Mouse (Mus musculus): ENCODE measurements around the gene Tial1.

Gene Tial1

GRCm38 (mm10) chr7:128461285-128462215, at the start of gene Tial1:
Tial1 (minus strand) TSS chr7:128461717.
- peak; percentile 99 for DNase-seq (ENCODE audit: low spot score)

- no peak for DNase-seq (ENCODE audit: low spot score)
Measured at GRCm38 (mm10) chr7:128504091-128504490, 42.6 kb upstream of the Tial1 start.

GRCm38 (mm10) chr7:128499801-128500200, 38.3 kb upstream of the Tial1 start:
- DNase-seq (ENCODE audit: low spot score), result no peak

- DNase-seq (ENCODE audit: low spot score), result no peak
Measured at GRCm38 (mm10) chr7:128494546-128494945, 33.0 kb upstream of the Tial1 start.

- DNase-seq (ENCODE audit: low spot score), result no peak
Measured at GRCm38 (mm10) chr7:128488986-128489385, 27.5 kb upstream of the Tial1 start.

- peak; percentile 78 for DNase-seq (ENCODE audit: low spot score)
Measured at GRCm38 (mm10) chr7:128474322-128474721, 12.8 kb upstream of the Tial1 start.

- no peak for DNase-seq (ENCODE audit: low spot score)
Measured at GRCm38 (mm10) chr7:128462406-128462805, 889 bp upstream of the Tial1 start.

GRCm38 (mm10) chr7:128460865-128461228, 670 bp downstream of the Tial1 start:
- DNase-seq (ENCODE audit: low spot score), result no peak

- DNase-seq (ENCODE audit: low spot score), result peak; percentile 11
Measured at GRCm38 (mm10) chr7:128460131-128460864, 1.2 kb downstream of the Tial1 start.

GRCm38 (mm10) chr7:128459791-128460130, 1.8 kb downstream of the Tial1 start:
- DNase-seq (ENCODE audit: low spot score), result no peak

GRCm38 (mm10) chr7:128458011-128458410, 3.5 kb downstream of the Tial1 start:
- DNase-seq (ENCODE audit: low spot score), result no peak

GRCm38 (mm10) chr7:128452731-128453130, 8.8 kb downstream of the Tial1 start:
- DNase-seq (ENCODE audit: low spot score), result no peak

- DNase-seq (ENCODE audit: low spot score), result no peak
Measured at GRCm38 (mm10) chr7:128440584-128440983, 20.9 kb downstream of the Tial1 start.

- no peak for DNase-seq (ENCODE audit: low spot score)
Measured at GRCm38 (mm10) chr7:128439251-128439650, 22.3 kb downstream of the Tial1 start.

- no peak for DNase-seq (ENCODE audit: low spot score)
Measured at GRCm38 (mm10) chr7:128438131-128438530, 23.4 kb downstream of the Tial1 start.

GRCm38 (mm10) chr7:128433213-128433612, 28.3 kb downstream of the Tial1 start:
- DNase-seq (ENCODE audit: low spot score), result no peak

- DNase-seq (ENCODE audit: low spot score), result no peak
Measured at GRCm38 (mm10) chr7:128432574-128432973, 28.9 kb downstream of the Tial1 start.

GRCm38 (mm10) chr7:128422491-128422890, 39.0 kb downstream of the Tial1 start:
- no peak for DNase-seq (ENCODE audit: low spot score)

GRCm38 (mm10) chr7:128421701-128422100, 39.8 kb downstream of the Tial1 start:
- no peak for DNase-seq (ENCODE audit: low spot score)

- no peak for DNase-seq (ENCODE audit: low spot score)
Measured at GRCm38 (mm10) chr7:128419690-128420089, 41.8 kb downstream of the Tial1 start.

- DNase-seq (ENCODE audit: low spot score), result peak; percentile 40
Measured at GRCm38 (mm10) chr7:128417930-128418779, 43.4 kb downstream of the Tial1 start, which contains the start of gene Rgs10. Rgs10 (minus strand) TSS chr7:128418758.

Data from lung, postnatal 25 days (tissue).